ENCODE assay signal across 20 mouse cellular contexts in genomic region chr6:27982021-27982420, GRCm38 (mm10).
DNase-seq lines count a peak whose midpoint lies in the region; ATAC-seq lines count a peak whose summit lies in the region.
"Had no signal": no experiment of that assay in that cellular context is flagged by ENCODE, and none has a peak within 500 bp of the region (broad histone marks: within the 10 kb centered on the region; RNA-seq: fewer than 3 reads in every experiment).

No protein-coding gene starts in this region.

- H3K4me2 ChIP-seq in kidney, embryonic 16.5 days (replicated peaks; ENCODE audit: low read depth, low read length) = no peak overlapping the region
- no peak overlapping the region for H3K4me2 ChIP-seq in embryonic facial prominence, embryonic 14.5 days (ENCODE audit: low read depth, low read length)
- H3K4me2 ChIP-seq: embryonic facial prominence, embryonic 12.5 days; heart, embryonic 15.5 days; hindbrain, embryonic 14.5 days; liver, embryonic 13.5 days; neural tube, embryonic 12.5 days had no signal

- 22% methylated on average over 1 of the region's 1 CpGs for WGBS in kidney, embryonic 16.5 days
- WGBS in embryonic facial prominence, embryonic 14.5 days = 30% methylated on average over 1 of the region's 1 CpGs

- H3K27me3 ChIP-seq in kidney, embryonic 16.5 days (ENCODE audit: insufficient read depth, low read length) = no peaks in the 10 kb centered on the region
- H3K27me3 ChIP-seq in embryonic facial prominence, embryonic 14.5 days (replicated peaks; ENCODE audit: control insufficient read depth, insufficient read depth, low read length) = no peaks in the 10 kb centered on the region
- H3K27me3 ChIP-seq: embryonic facial prominence, embryonic 12.5 days; heart, embryonic 15.5 days; liver, embryonic 13.5 days; neural tube, embryonic 12.5 days had no signal

- no peak overlapping the region for H3K27ac ChIP-seq in kidney, embryonic 16.5 days (ENCODE audit: low read length)
- no peak overlapping the region for H3K27ac ChIP-seq in embryonic facial prominence, embryonic 14.5 days (replicated peaks; ENCODE audit: low read depth, low read length)
- H3K27ac ChIP-seq: embryonic facial prominence, embryonic 12.5 days; heart, embryonic 15.5 days; hindbrain, embryonic 14.5 days; liver, embryonic 13.5 days; neural tube, embryonic 12.5 days had no signal

- H3K4me3 ChIP-seq in kidney, embryonic 16.5 days (ENCODE audit: low read length) = no peak overlapping the region
- H3K4me3 ChIP-seq in embryonic facial prominence, embryonic 14.5 days (ENCODE audit: low read depth, low read length) = no peak overlapping the region
- H3K4me3 ChIP-seq: embryonic facial prominence, embryonic 12.5 days; heart, embryonic 15.5 days; liver, embryonic 13.5 days; neural tube, embryonic 12.5 days had no signal

- no peaks in the 10 kb centered on the region for H3K36me3 ChIP-seq in kidney, embryonic 16.5 days (ENCODE audit: insufficient read depth, low read length)
- no peaks in the 10 kb centered on the region for H3K36me3 ChIP-seq in embryonic facial prominence, embryonic 14.5 days (ENCODE audit: control insufficient read depth, insufficient read depth, low read length)
- H3K36me3 ChIP-seq: embryonic facial prominence, embryonic 12.5 days; heart, embryonic 15.5 days; liver, embryonic 13.5 days; neural tube, embryonic 12.5 days had no signal

- DNase-seq in kidney, adult 18-20 months = no peak
- DNase-seq in ES-CJ7 (ENCODE audit: low read depth, low spot score) (peak; percentile 11), NIH3T3 (ENCODE audit: low read depth) (peak; percentile 38)
- DNase-seq in embryonic facial prominence, embryonic 14.5 days (ENCODE audit: low spot score) = peak; percentile 45
- DNase-seq in gastrocnemius, adult 18-20 months (ENCODE audit: low spot score) = no peak
- DNase-seq in thymus, postnatal 14 days = no peak
- DNase-seq: adrenal gland, adult 8-10 months; cerebellum, adult 2 months; kidney, adult 9 months; layer of hippocampus, adult 9-11 months; liver, embryonic 13.5 days; lung, postnatal 10 days; thymus, adult 2 months had no signal

- no peaks in the 10 kb centered on the region for H3K4me1 ChIP-seq in kidney, embryonic 16.5 days (ENCODE audit: insufficient read depth, low read length)
- no peaks in the 10 kb centered on the region for H3K4me1 ChIP-seq in embryonic facial prominence, embryonic 14.5 days (ENCODE audit: control insufficient read depth, insufficient read depth, low read length)
- H3K4me1 ChIP-seq: embryonic facial prominence, embryonic 12.5 days; heart, embryonic 15.5 days; liver, embryonic 13.5 days; neural tube, embryonic 12.5 days had no signal

- ATAC-seq in kidney, embryonic 16.5 days (ENCODE audit: low FRiP score, low TSS enrichment) = peak; percentile 23; the same call in 1 of the 2 replicates
- ATAC-seq in embryonic facial prominence, embryonic 14.5 days (ENCODE audit: low read depth) = no peak
- ATAC-seq: CD4-positive, CD25-positive, alpha-beta regulatory T cell, adult 4 months; Patski had no signal

- H3K9me3 ChIP-seq in kidney, embryonic 16.5 days (ENCODE audit: low read length) = no peaks in the 10 kb centered on the region
- H3K9me3 ChIP-seq in embryonic facial prominence, embryonic 14.5 days (ENCODE audit: control insufficient read depth, low read length) = no peaks in the 10 kb centered on the region
- H3K9me3 ChIP-seq: embryonic facial prominence, embryonic 12.5 days; heart, embryonic 15.5 days; liver, embryonic 13.5 days; neural tube, embryonic 12.5 days had no signal

- no peak overlapping the region for H3K9ac ChIP-seq in kidney, embryonic 16.5 days (replicated peaks; ENCODE audit: low read length)
- no peak overlapping the region for H3K9ac ChIP-seq in embryonic facial prominence, embryonic 14.5 days (ENCODE audit: low read depth, low read length)
- H3K9ac ChIP-seq: embryonic facial prominence, embryonic 12.5 days; heart, embryonic 15.5 days; hindbrain, embryonic 14.5 days; liver, embryonic 13.5 days; neural tube, embryonic 12.5 days had no signal

Comparison
In these comparisons a context has a peak if more than half of its experiments do, and no peak if none do; other contexts are left out.
1. DNase-seq: peak in ES-CJ7 (single experiment), NIH3T3 (single experiment) and embryonic facial prominence, embryonic 14.5 days (single experiment); none in kidney, adult 18-20 months (single experiment), gastrocnemius, adult 18-20 months (single experiment) and thymus, postnatal 14 days (single experiment).